Mouse (Mus musculus) layer of hippocampus, postnatal 10 days (tissue): ENCODE measurements at regions not wholly inside any gene's neighbourhood (a gene's known extent, or its start where the extent isn't known, plus 50 kb on each side); places are given as distances from the start of the nearest gene placed in this dataset.

ENCODE experiments used
- DNase-seq, 2 experiments: peaks; one replicate each; pipeline ENCODE4 v3.0.0; 2021; ENCODE audit warnings: low spot score in 2 of 2

DNA sequence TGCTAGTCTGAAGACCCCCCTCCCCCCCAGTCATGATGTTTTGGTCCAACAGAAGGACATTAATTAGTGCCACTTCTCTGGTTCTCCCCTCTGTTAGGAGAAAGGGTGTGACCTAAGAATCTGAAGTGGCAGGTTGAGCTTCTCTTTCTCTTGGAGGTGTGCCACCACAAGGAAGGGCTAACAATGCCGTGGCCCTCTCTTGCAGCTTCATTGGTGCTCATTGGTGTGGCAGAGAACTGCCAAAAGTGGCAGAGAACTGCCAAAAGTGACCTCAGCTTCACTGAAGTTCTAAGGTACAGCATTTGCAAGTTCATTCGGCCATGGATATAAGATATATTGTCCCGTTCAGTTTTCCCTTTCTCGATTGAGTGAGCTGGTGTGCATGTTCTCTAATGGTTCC is 123.7 kb downstream of the Csl start:
- no peak for DNase-seq

DNA sequence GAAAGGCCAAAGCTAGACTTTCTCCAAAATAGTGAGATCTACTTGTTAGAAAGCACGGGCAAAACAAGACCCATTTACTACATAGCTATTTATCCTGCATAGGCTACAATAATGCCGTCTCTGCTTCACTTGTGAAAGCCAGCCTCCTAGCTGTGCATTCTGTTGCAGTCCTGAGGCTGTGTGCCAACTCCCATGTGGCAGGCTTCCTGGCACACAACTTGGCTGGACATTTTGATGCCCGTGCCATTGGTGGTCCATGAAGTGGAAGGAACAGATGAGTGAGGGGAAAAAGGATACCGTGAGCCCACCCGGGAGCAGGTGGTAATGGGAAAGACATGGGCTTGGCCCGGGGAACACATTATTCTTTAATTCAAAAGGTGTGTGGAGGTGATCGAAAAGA is 120.4 kb downstream of the Csl start:
- DNase-seq = peak; percentile 30 to 54

DNA sequence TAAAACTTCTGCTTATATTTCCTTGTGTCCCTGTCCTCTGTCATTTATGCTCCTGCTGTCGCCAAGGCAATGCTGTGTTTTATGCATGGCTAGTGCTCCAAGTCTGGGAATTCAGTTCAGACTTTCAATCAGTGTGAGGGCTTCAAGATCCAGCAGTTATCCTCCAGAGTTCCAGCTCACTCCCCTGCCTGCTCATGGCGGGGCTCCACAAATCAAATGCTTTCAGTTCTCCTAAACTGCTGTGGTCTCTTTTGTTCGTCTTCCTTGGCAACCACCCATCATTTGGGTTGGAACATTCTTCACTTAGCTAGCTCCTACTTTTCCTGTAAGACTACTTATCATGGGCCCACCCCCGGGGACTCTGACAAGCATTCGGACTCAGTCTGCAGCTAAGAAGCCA is 120.0 kb downstream of the Csl start:
- DNase-seq = peak in 1 of 2 experiments; percentile 23

DNA sequence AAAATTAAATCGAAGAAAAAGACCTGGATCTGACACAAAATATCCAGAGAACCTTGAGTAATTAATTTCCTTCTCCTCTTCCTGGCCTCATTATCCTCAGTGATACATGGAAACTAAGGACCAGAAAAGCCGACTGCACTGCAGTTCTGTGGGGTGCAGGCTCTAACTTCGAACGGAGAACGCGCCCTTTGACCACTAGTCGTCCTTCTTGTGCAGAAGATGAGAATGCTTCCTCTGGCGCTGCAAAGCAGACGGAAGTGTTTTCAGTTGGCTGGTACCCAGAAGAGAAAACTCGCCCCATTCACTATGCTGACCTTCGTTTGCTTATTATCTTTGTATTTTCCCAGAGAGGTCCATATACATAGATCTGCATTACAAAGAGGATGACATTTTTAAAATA is 117.7 kb downstream of the Csl start:
- peak; percentile 72 to 78 for DNase-seq

DNA sequence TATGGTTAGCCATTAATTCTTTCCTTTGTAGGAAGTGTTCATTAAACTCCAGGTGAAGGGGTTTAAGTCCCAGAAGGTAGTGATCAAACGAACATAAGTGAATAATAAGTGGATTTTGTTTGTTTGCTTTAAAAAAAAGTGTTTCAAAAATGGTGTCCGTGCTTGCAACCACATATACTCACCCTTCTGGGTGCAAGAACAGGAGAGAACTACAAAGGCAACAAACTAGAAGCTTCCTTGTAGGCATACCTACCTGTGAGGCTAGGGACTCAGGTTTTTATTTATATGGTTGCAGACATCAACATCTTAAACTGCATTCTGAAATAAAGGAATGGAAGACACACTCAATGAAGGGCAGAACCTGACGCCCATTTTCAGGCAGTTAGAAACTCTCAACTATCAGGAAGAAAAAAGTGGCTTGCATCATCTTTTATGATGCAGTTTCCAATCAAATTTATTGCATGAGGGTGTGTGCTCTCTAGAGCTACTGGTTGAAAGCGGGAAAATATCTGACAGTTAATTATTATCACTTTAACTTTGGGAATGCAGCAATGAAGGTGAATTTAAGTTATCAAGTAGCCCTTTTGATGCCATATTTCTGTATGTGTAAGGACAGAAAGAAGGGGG is 117.1 kb downstream of the Csl start:
- no peak for DNase-seq

DNA sequence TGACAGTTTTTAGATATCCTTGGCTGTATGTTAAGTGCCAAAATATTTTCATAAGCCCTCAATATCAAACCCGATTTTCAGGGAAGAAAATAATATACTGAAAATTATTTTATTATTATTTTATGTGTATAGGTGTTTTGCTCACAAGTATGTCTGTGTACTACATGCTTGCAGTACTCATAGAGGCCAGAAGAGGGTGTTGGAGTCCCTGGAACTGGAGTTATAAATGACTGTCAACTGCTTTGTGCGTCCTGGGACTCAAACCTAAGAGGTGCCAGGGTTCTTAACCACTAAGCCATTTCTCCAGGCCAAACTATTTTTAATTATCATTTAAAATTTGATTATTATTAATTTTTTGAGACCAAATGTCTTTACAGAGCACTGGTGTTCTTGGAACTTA is 114.5 kb downstream of the Csl start:
- DNase-seq = no peak

DNA sequence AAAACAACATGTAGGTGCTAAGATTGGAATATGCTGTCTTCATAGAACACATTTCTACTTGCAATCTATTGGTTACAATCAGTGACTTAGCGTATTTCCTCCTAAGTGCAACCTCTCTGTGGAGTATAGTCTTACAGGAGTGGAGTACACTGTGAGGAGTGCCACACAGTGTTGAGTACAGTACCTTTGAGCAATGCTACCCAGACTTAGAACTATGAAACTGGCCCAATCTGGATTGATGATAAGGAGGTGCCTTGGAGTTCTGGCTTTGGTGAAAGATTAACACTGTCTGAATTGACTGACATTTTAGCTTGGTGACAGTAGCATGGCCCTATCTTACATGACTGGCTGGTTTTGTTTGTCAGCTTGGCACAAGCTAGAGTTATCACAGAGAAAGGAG is 107.4 kb downstream of the Csl start:
- DNase-seq = no peak

DNA sequence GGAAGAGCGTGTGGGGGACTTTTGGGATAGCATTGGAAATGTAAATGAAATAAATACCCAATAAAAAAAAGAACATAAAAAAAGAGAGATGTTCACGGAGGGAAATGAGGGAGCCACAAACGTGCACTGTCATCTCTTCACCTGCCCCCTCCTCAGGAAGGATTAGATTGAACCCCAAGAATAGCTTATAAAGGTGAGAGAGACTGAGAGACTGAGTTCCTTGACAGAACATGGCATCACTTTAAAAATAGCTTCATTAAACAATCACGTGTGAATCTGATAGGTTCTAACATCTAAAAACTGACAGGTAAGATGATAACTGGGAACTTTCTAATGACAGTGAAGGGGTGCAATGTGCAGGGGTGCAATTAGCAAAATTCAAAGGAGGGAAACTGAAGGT is 105.2 kb downstream of the Csl start:
- DNase-seq = no peak

DNA sequence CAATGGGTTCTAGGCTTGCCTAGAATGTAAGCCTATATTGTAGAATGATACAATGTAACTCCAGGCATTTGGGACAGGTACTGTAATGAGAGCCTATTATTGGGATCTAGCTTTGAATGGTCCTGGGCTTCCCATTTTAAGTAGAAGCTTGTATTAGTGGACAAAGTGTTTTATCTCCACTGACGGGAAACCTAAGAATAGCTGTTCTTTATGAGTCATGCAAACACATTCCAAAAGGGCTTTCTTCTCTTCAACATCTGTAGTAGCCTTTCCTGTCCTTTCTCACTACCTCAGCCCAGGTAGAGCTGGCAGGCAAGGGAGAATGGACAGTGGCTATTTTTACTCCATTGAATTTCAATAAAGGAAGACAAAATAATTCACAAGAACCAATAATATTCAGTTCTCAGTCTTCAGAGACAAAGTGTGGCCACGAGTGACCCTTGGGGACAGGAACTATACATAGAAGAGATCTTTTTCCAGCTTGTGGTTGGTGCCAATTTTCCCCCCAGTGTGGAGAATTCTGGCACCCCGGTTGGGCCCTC is 82.8 kb downstream of the Csl start:
- DNase-seq = no peak

DNA sequence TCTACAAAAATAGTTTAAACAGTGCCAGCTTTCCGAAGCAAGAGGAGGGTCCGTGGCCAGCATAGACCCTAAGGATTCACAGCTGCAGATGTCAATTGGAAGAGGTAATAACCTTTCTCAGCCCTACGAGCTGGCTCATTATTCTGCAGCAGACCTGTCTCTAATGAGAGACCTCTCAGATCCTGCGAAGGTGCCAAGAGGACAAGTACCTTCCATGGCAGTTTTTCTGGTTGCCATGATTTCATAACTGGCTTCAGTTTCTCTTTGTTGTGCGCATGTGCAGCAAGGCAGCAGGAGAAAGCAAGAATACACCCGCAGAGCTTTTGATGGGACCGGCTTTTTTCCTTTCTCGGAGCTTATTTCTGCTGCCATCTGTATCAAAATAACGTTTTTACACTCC is 81.4 kb downstream of the Csl start:
- DNase-seq = peak; percentile 42 to 60

DNA sequence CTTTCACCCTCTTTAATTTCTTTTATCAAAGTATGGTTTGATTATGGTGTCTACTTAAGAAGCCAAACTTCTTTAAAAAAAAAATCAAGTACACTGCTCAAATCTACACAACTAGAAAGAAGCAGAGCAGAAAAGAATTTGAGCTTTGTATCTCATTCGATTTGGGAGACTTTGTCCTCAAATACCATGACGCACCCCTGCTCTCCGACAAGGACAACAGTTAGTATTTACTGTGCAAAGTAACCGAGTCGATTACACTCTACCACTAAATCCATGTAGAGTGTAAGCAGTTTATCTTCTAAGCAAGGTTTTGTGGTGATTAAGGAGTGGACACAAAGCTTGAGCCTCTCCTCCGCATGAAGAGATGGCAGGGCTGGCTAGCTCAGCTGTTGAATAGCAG is 79.6 kb downstream of the Csl start:
- DNase-seq = no peak

DNA sequence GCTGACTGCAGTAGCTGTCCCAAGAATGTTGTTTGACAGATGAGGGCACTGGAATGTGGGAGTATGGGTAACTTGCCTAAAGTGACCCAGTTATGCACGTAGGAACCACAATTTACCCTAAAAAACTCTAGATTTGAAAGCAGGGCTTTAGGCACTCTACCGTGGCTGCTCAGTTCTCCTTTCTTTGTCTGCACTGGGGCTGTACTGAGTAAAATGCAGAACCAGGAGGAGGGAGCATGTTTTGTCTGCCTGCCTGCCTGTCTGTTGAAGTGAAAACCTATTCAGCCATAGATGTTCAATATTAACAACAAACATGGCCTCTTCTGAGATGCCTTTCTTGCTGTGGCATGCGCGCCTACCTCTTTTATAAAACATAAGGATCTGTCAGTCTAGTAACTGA is 77.5 kb downstream of the Csl start:
- DNase-seq = no peak

DNA sequence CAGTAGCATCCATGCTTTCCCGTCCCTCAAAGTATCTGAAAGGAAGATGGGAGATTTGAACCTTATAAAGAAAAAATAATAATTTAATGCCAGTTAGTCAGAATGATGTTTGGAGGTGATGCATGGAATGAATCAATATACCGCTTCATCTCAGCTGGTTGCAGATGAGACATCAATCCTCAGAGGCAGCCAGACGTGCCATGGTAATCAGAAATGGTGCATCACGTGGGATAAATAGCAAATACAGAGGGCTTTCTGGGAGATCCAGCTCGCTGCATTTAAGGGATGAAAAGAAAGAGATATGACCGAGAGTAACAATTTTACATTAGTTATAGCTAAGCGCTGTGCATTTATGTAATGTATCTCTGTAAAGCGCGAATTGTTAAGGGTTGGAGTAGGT is 77.1 kb downstream of the Csl start:
- DNase-seq = no peak

DNA sequence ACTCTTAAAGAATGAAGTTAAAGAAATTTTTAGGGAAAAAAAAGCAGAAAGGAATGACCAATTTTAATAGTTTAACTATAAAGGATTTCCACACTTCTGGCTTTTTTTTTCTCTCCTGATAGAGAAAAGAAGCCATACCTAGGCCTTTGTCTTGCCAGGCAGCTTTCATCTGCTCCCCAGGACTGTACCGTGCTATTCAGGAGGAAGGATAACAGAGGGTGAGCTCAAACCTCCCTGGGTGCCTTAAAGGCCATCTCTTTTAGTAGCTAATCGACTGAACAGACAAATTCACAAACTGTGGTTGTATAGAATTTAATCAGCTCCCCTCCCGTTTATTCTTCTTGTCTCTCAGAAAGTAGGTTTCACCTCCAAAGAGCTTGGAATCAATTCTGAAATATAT is 76.1 kb downstream of the Csl start:
- DNase-seq = no peak

DNA sequence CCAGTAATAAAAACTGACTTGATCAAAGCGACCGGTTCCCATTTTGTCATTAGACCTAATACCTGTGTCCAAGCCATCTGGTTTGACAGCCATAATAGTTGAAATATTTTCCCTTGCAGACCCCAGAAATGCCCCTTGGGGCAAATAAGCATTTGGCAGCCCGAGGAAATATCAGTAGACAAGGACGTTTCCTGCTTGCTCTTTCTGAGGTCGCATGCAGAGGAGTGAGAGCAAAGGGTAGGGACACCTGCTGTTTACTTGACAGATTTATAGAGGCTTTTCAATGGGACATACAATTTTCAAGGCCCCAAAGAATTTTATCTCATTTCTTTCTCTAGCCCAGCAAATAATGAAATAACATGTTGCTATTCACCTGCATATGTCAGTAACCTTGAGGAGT is 73.5 kb downstream of the Csl start:
- no peak for DNase-seq

DNA sequence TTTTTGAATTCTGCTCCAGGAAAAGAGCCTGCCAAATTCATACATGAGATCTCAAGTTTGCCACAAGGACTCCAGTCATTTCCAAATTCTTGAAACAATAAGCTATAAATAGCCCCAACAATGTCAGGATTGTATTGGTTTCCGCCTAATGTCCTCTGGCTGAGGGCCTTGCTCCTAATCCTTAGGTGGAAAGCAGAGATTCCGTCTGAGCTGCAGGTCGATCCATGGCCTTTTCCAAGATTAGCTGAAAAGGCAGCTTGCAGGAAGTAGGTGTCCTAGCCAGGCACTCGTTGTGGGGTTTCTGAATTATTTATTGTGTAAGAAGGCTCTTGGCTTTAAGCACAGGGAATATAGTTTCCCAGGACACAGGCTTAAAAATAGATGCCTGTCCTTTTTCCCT is 72.4 kb downstream of the Csl start:
- DNase-seq = no peak

DNA sequence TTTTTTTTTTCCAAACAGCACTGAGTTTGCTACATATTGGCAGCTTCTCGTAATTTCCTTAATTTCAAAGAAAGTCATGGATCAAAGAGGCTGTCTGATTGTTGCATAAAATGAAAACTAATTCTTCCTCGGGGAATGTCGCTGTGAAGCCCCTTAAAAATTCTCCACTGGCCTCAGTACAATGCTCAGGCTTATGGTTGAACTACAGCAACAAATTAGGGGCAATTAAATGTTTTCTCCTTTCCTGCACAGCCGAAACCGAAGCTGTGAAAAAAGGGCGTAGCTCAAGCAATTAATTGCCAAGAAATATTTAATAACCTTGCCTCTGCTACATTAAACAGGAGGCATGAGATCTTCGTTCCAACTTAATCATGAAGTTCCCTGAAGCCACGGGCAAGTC is 61.8 kb downstream of the Csl start:
- no peak for DNase-seq

DNA sequence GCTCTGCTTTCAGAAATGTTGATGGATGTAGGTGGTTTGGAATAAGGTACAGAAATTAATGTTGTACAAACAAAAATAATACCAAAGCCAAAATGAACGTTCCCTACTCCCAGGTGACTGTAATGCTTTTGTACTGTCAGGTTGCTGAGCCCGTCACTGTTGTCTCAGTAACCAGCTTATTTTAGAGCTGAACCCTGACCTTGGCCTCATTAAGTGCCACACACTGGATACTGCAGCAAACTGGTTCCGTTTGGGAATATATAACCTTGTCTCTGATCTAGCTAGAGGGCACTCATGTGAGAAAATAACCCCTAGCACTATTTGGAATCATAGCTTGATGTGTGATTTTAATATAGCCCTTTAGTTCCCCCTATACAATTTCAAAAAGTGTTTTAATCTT is 60.0 kb downstream of the Csl start:
- DNase-seq = no peak

DNA sequence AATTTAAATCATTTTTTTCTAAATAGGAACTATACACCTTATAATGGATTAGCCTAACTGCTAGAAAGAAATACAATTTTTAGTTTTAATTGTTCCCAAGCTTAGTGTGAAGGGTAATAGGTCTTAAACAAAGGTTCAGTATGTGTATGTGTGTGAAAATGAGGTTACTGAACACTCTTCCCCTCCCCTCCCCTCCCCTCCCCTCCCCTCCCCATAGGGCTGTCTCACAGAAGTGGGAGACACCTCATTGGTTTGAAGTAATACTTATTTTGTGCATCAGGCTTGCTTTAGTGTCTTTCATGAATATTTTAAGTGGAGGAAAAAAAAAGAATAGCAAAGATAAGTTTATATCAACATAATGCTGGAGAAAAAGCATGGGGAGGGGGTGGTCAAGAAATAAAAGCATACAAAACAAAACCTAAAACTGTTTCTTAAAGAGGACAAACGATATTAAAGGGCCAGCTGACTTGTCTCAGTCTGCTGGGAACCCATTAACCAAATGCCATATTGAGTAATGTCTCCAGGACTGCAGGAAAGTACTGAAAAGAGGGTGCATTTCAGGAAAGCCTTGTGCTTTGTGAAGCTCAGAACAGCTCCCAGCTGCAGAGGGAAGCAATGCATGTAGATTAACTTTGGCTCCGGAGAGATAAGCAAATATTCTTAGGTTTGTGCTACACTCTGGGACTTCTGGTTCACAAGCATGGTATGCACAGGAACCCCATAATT is 59.2 kb downstream of the Csl start:
- no peak for DNase-seq
